Mouse (Mus musculus) lung, adult 18-20 months (tissue): ENCODE results near the gene Lmf2.

Experiments
- DNase-seq, 2 experiments: peaks; one replicate each; pipeline ENCODE4 v3.0.0; 2022; ENCODE audit warnings: mixed read lengths in 2 of 2

The Lmf2 gene

DNA sequence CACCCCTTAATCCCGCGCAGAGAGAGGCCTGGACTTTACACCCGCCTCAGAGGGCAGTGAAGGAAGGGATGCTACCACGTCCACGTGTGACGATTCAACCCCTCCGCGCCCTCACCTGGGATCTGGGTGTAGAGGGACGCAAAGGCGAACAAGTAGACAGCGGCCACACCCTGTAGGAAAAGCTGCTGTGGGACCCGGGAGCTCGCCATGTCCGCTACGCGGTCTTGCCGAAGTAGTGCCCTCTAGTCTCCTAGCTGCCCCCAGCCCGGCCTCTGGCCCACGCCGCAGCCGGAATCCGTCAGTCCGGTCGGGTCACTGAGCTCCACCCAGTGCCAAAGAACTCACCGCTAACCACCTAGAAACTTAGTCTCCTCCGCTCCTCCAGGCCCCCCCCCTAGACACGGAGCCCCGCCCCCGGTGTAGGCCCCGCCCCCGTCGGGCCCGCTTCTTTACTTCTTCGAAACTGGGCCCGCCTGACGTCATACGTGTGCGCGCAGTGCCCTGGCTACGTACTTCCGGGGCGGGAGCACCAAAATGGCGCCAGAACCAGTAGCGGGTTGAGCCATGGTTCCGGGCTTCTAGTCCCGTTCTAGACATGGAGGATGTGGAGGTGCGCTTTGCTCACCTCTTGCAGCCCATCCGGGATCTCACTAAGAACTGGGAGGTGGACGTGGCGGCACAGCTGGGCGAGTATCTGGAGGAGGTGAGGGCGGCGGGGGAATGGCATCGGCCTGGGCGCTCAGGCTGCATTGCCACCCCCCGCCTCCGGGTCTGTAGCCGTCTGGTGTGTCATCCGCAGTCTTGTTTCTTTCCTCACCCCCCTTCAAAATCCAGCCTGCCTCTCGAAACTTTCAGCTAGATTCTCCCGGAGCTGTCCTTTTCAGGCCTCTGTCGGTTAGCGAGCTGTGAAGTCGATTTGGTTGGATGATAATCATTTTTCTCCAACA, at the start of gene Lmf2, which contains the start of gene Ncaph2:
Gene Lmf2, minus strand, starts transcription at position 419 of the 947 bp plus-strand sequence.
Gene Ncaph2, plus strand, starts transcription at position 479 of the 947 bp plus-strand sequence.
- peak; percentile 94 to 96 for DNase-seq

DNA sequence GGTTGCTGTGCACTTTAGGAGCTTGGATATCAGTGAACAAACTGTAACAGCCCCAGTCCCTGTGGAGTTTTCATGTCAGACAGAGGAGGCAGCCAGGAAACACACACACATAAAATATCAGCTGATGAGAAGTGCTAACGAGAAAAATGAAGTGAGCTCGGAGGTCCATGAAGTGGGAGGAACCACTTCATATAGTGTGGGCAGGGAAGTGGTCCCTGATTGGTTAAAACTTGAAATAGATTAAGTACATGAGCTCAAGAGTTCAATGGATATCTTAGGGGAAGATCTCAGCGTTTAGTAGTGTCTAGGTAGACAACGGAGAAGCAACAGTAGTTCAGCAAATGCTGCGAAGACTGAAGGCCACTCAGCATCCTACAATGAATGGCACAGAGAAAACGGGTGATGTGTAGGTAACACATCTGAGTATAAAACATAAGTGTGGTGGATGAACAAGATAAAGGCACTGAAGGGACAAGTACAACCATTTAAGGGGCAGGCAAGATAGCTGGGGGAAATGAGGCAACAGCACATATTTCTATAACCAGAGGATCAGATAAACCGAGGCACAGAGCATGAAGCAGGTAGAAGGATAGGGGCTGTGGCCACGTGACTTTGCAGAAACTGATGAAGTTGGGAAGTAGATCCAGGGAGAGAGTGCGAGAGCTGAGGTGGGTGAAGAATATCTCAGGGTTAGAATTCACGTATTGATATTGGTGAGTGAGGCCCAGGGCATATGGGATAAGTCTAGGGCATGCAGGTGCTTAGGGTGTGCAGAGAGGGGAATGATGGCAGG, 49.6 kb upstream of the Lmf2 start:
- DNase-seq: no peak

DNA sequence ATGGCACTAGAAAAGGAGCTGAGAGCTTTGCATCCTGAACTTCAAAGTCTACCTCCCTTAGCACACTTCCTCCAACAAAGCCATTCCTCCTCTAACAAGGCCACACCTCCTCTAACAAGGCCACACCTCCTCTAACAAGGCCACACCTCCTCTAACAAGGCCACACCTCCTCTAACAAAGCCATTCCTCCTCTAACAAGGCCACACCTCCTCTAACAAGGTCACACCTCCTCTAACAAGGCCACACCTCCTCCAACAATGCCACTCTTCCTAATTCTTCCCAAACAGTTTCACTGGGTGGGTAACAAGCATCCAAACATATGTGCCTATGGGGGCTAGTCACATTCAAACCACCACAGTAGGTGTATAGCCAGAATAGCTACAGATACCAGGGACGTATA, 47.0 kb upstream of the Lmf2 start:
- DNase-seq: no peak

DNA sequence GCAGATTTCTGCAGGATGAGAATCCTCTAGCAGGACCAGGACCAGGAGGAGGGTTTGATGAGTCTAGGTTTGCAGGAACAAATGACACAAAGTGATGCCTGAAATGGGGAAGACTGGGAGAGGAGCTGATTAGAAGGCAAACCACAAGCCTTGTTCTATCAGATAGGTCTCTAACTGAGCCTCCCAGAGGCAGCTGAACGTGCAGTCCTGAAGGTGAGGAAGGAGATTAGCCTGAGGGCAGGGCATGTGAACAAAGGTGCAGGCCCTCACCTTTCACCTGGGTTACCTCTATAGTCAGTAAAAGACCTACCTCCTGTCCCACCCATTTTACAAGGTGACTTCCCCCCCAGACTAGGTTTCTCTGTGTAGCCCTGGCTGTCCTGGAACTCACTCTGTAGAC, 44.3 kb upstream of the Lmf2 start:
- DNase-seq: no peak

DNA sequence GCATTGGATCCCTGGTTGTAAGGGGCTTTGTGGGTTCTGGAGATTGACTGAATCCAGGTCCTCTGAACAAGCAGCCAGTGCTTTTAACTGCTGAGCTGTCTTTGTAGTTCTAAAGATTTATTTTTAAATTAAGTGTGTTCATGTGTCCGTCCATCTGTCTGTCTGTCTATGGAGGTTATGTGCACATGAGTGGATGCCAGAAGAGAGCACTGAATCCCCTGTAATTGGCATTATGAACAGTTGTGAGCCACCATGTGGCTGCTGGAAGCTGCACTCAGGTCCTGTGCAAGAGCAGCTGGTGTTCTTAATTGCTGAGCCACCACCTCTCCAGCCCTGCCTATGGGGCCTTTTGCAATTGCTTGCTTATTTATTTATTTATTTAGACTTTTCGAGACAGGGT, 42.7 kb upstream of the Lmf2 start:
- no peak for DNase-seq

DNA sequence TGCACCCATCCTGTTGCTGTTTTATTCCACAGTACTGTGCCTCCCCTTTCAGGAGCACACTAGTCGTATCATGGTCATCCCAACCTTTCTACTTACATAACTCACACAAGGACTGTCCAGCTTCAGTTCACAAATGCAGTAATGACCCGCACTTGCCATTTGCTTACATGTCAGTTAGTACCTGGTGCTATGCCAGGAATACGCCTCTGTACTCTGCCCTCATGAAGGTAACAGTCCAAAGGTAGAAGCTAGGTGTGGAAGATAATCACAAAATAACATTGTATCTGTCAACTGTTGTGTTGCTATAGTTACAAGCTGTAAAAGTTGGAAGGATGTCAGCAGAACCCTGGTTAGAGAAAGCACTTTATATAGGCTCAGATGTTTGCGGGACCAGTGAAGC, 41.4 kb upstream of the Lmf2 start:
- DNase-seq: no peak

DNA sequence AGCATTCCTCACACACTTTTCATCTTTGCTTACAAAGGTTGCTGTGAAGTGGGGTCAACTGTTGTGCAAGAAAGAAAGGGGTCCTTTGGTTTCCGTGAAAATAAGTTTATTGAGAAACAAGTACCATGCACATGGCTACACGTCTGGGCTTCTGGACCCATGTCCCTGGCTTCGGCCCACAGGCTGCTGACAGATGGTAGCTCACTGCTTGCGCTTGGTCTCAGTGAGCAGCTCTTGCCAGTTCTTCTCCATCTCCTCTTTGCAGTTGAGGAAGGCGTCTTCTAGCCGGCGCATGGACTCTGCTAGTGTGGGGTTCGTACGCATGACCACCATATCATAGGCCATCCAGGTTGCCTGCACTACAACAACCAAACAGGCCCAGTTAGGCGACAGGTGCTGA, 34.6 kb upstream of the Lmf2 start:
- DNase-seq: no peak

DNA sequence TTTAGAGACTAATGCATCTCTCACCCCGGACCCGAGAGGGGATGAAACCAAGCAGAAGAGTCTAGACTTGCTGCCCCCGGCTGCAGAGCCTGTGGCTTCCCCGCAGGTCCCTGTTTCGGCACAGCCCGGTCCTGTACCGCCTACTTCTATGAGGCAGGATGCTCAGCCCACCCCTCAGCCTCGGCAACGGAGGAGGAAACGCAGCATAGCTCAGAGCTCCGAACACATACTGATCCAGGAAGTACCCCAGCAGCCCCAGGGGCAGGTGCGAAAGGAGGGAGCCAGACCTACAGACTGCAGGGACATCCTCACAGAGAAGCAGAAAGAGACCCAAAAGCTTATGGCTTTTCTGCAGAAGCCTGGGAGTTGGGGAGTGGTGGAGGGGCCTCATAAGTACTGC, 31.7 kb upstream of the Lmf2 start:
- DNase-seq: no peak

DNA sequence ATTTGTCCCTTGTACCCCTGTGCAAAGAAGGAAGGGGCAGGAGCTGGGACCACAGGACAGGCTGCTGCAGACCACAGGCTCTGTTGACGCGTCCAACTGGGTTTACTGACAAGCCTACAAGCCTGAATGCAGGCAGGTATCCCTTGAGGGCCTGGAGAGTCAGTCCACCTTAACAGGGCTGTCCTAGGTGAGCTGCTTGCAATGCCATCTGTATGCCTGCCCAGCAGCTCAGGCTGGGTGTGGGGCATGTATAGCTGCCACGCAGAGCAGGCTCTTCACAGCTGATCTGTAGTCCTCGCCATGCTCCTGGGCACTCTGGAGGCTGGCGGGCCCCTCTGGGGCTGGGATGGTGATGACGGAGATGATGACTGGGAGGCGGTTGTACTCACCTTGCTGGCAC, 29.2 kb upstream of the Lmf2 start, which contains the start of gene Klhdc7b:
Gene Klhdc7b, plus strand, starts transcription at position 301 of the 400 bp plus-strand sequence.
- no peak for DNase-seq

DNA sequence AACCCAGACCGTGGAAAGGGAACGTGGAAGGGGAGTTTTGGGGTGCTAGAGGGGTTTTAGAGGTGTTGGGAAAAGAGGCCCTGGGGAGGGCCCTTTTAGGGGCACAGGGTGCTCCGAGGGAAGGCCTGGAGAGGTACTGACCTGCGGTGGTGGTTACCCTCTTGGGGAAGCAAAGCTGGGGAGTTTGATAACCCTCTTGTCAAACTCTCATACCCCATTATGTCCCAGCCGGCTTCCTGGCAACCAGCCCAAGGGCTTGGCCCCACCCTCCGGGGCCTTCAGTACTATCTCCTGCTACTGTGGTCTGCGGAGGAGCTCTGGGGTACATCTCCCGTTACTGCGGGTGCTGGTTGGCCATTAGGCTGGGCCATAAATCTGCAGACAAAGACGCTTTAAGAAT, 24.0 kb upstream of the Lmf2 start:
- peak in 1 of 2 experiments; percentile 23 for DNase-seq

DNA sequence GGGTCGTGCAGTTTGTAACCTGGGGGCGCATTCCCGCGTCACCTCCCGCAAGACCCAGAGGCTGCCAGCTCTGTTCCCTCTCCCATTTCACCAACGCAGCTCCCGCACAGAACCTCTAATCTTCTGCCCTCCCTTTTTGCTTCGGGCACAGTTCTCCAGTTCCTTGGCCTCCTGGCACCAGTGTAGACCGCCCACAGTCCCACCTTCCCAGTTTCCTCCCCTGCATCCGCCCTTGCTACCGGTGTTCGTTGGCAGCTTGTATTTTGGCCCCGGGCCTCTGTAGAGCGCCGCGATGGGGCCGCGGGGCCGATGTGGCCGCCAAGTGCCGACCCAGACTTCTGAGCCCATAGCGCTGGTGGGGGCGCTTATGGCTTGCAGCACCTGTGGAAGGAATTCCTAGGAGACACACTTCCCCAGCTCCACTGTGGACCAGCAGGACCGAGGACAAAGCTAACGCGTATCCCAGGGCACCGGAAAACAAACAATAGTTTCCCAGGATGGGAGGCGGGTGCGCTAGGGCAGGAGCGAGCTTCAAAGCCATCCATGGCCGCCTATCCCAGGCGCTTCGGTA, 23.5 kb upstream of the Lmf2 start, which contains the start of gene Odf3b:
Gene Odf3b, minus strand, starts transcription at position 452 of the 571 bp plus-strand sequence.
- peak; percentile 49 to 60 for DNase-seq

DNA sequence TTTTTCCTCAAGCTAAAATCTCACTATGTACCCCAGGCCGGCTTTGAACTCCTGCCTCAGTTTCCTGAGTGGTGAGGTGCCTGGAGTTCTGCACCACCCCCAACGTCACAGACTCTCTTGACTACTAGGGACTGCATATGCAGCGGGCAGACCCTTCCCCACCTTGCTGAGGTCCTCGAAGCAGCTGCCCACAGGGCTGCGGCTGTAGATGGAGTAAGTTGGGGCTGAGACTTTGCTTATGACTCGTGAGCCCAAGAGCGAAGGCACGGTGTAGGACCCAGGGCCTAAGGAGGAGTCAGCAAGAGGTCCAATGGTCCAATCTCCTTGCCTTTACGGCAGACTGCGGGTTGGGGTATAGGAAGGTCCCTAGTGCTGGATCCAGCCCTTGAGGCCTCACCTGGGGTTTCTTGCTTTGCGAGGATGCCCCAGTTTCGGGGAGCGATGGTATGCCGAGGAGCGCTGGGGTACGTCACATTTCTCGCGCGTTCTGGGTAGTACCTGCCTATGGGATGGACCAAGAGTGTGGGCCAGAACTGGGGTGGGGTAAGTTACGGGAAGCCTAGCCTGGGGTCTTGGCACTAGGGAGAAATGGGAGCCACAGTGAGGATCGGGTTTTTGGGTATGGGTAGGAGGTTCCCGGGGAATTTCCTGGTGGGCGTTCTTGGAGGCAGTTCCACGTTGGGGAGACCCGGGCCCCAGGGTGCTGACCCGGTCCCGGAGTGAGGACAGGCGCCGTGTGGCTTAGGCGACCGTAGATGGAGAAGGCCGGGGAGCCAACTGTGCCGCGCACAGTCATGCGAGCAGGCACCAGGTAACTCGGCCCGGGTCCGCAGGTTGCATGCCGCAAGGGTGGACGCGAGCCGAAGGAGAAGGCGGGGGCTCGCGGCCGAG, 22.7 kb upstream of the Lmf2 start:
- no peak for DNase-seq

DNA sequence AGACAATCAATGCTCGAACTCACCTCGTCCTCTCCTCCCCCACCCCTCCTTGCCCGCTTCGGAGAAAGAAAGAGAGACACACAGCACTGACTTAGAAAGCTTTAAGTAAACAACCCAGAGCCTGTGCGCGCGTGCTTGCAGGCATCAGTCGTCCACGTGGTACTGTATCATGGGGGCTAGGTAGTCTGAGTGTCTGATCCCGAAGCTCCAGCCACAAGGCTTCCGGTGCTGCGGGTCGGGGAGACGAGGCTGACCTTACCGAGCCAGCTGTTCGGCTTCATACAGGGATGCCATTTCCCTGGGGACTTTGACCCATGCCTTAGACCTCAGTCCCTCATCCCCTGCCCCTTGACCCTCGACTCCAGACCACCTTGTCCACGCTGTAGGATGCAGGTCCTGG, 21.9 kb upstream of the Lmf2 start:
- DNase-seq: no peak

DNA sequence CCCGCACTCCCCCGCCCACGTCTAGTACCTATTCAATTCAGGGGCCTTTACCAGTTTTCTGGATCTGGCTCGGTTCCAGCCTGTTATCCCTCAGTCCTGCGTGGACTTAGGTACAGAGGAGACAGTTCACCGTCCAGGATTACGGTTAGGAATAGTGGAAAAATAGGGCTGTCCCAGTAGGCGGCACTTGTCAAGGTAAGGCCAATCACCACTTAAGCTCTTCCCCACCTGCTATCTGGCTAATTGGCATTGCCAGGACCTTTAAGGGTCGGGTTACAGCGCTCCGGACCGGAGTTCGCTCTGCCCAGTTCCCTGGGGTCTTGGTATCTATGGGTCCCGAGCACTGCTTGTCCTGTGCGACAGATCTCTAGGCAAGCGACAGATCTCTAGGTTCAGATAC, 21.5 kb upstream of the Lmf2 start, which contains the start of gene Tymp:
Gene Tymp, minus strand, starts transcription at position 83 of the 400 bp plus-strand sequence.
- no peak for DNase-seq

DNA sequence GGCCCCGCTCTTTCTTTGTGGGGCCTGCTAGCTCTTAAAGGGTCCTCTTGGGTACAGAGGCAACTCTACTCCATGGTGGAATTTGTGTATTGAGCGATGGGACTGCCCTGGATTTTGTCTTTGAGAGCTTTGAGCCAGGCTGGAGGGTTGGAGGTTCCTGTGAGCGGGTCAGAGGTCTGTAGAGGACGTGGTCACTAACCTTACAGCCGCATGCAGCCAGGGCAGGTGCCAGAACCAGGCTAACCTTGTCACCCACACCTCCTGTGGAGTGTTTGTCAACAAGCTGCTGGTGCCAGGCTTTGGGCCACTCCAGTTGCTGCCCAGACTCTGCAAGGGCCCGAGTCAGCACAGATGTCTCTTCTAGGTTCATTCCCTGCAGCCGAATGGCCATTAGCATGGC, 20.6 kb upstream of the Lmf2 start:
- DNase-seq: no peak

DNA sequence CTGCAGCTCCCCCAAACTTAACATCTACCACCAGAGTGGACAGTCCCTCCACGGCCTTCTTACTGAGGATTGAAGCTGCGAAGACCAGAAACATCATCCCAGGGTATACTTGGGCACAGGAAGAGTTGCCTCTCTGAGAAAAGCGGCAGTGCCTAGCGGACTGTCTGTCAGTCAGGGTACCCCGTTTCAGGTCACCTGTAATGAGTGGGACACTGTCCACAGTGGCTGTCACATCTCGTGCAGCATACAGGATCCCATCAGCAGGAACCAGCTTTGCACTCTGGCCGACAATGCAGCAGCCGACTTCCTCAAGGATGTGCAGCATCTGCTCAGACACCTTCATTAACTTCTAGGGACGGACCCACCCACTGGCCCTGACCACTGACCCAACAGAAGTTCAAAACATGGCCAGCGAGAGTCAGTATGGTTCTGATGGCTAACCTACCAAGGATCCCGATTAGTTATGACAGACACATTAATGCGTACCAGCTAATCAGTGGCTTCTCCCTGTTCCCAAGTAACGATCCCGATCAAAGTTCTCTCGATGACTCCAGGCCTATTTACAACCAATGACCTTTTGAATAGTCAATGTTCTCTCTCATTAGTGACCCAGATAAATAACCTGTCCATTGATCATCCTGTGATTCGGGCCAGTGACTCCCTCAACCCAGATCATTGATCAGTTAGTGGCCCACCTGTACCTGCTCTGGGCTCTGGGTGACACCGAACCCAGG, 19.5 kb upstream of the Lmf2 start:
- DNase-seq: no peak

DNA sequence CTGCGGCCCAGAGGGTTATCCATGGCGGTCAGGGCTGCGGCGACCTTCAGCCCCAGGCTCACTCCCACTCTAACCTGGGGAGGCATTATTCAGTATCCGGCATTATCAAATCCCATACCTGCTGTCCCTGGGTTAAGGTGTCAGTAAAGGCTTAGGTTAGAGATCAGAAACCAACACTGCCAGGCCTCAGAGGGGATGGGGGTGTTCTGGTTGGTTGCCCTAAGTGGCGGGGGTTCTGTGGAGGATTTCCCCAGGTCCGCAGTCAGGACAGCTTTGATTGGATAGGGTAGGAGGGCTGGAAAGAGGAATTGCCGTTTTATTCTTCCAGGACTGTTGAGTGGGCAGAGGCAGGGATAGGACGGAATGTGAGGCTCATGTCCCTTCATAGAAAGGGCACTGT, 18.9 kb upstream of the Lmf2 start:
- no peak for DNase-seq

DNA sequence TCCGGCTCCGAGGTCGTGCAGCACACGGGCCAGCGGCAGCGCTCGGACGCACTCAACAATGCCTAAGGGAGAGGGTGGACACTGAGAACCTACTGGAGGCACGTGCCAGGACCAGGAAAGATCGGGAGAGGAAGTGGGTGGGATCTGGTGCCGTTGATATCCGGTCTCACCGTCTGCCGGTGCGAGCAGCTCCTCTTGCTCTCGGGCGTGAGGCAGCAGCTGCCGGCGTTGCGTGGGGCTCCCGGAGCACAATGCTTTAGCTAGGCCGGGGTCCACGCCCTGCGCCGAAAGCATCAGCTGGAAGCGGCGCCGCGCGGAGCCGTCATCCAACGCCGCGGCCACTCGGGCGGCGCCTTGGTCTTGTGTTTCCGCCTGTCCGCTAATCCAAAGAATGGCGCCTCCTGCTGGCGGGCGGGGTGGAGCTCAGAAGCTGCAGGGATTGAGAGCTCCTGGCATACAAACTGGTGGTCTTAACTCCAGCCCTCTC, 18.3 kb upstream of the Lmf2 start, which contains the start of gene Sco2:
Gene Sco2, minus strand, starts transcription at position 85 of the 487 bp plus-strand sequence.
- DNase-seq: peak; percentile 88 to 92

DNA sequence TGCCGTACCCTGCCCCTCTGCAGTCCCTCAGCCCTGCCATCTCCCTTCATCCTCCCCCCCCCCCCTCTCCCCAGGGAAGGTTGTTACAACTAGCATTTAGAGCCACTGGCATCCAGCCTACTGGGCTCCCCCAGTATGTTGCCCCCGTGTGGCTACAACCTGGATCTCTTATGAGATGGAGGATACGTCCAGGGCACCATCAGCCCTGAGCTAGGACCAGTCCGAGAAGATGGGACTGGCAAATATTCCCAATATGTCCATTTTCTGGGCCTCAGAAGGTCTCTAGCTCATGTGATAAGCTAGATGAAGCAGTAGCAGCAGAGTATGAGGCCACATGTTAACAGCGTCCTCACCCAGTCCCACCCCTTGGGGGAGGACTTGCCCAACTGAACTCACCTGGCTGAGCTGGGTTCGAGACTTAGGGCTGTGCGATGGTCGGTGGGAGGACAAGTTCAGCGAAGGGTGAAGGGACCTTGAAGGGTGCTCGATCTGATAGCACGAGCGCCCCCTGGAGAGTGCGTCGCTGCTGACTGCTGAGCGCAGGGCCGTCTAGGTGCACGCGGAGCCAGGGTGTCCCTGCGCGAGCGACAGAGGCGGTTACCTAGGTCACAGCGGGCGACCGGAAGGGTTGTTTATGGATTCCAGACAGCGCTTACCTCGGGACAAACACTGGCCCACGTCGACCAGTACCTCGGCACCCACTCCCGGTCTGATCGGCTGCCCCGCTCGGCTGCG, 17.7 kb upstream of the Lmf2 start:
- DNase-seq: peak; percentile 86 to 91

DNA sequence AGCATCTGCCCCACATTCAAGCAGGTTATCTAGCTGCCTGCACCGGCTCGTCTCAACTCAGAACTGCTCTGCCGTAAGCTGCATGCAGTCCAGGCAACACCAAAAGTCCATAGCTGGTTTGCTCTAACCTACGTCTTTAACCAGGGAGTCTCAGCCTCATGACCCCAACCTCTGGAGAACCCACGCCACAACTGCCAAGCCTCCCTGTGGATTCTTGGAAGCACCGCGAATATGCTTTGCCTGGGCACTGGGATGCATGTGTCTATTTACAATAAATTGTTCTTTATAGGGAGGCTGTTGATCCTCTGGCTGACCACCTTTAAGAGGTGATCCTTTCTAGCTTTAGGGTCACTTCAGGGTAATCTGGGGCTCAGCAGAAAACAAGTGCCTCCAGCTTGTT, 17.1 kb upstream of the Lmf2 start:
- no peak for DNase-seq
